Mouse (Mus musculus): Measurements from ENCODE around the gene Gna13.
A peak's percentile ranks its signal among the peaks of the same experiment; 100 is the strongest.

DNA sequence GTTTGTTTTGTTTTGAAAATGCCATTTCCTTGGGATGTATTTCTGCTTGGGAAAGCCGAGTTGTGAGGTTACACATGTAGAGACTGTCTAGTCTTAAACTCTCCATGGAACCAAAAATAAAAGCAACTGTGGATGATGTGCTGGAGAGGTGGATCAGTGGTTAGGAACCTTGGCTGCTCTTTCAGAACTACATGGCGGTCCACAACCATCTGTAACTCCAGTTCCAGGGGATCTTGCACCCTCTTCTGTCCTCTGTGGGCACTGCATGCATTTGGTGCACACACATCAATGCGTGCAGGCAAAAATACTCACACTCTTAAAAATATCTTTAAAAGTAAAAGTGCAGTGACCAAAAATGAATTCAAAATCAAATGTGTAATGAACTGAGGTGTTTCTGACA is 78.5 kb downstream of the Gna13 start:
- TF ChIP-seq ZNF384 (IDR thresholded peaks at IDR 0.05; ENCODE audit: low read depth, low read length), result no peak
- TF ChIP-seq ZC3H11A (IDR thresholded peaks at IDR 0.05; ENCODE audit: borderline replicate concordance, low read depth, low read length), result peak; percentile 89; the same call in 1 of the 2 replicates

Measured in ES-E14 (cell line).